Mouse (Mus musculus): Measurements from ENCODE around the gene Zfp768. TPM values are rescaled to one million over a fixed set of nuclear protein-coding genes. Genes with fewer than 3 reads are reported as not detected.

The Zfp768 gene
- polyA plus RNA-seq, 1 experiment from 2014 or later, result 25.1 TPM

Other genes with a start within 250 kb of the Zfp768 start
- gene Qprt, start 223.4 kb downstream of the Zfp768 start, polyA plus RNA-seq (2015; fragmentation: Nextera tagmentation; extraction: Ambion mirVana), result 16.7 and 19.0 TPM in 2 replicates
- gene Spn, start 207.8 kb downstream of the Zfp768 start, polyA plus RNA-seq (2015; fragmentation: Nextera tagmentation; extraction: Ambion mirVana), result 0.32 and 0.37 TPM in 2 replicates
- 59.3 and 66.6 TPM in 2 replicates for gene Cd2bp2, start 149.5 kb downstream of the Zfp768 start, polyA plus RNA-seq (2015; fragmentation: Nextera tagmentation; extraction: Ambion mirVana)
- gene Tbc1d10b, start 137.1 kb downstream of the Zfp768 start, polyA plus RNA-seq (2015; fragmentation: Nextera tagmentation; extraction: Ambion mirVana), result 23.4 and 26.7 TPM in 2 replicates
- gene Mylpf, start 136.7 kb downstream of the Zfp768 start, polyA plus RNA-seq (2015; fragmentation: Nextera tagmentation; extraction: Ambion mirVana), result 51.1 and 90.2 TPM in 2 replicates
- 41.7 and 46.1 TPM in 2 replicates for gene Zfp553, start 112.5 kb downstream of the Zfp768 start, polyA plus RNA-seq (2015; fragmentation: Nextera tagmentation; extraction: Ambion mirVana)
- 21.3 and 21.7 TPM in 2 replicates for gene Sept1, start 112.5 kb downstream of the Zfp768 start, polyA plus RNA-seq (2015; fragmentation: Nextera tagmentation; extraction: Ambion mirVana)
- 59.3 and 62.3 TPM in 2 replicates for gene Zfp771, start 101.3 kb downstream of the Zfp768 start, polyA plus RNA-seq (2015; fragmentation: Nextera tagmentation; extraction: Ambion mirVana)
- 224 and 226 TPM in 2 replicates for gene Dctpp1, start 84.9 kb downstream of the Zfp768 start, polyA plus RNA-seq (2015; fragmentation: Nextera tagmentation; extraction: Ambion mirVana)
- 112 and 113 TPM in 2 replicates for gene Sephs2, start 71.5 kb downstream of the Zfp768 start, polyA plus RNA-seq (2015; fragmentation: Nextera tagmentation; extraction: Ambion mirVana)
- 0.82 and 1.2 TPM in 2 replicates for gene Itgal, start 49.3 kb downstream of the Zfp768 start, polyA plus RNA-seq (2015; fragmentation: Nextera tagmentation; extraction: Ambion mirVana)
- 8.3 and 10.7 TPM in 2 replicates for gene Zfp747, start 30.5 kb upstream of the Zfp768 start, polyA plus RNA-seq (2015; fragmentation: Nextera tagmentation; extraction: Ambion mirVana)
- gene 9130019O22Rik, start 41.6 kb upstream of the Zfp768 start, polyA plus RNA-seq (2015; fragmentation: Nextera tagmentation; extraction: Ambion mirVana), result 5.7 and 6.3 TPM in 2 replicates
- 7.1 and 8.0 TPM in 2 replicates for gene E430018J23Rik, start 48.0 kb upstream of the Zfp768 start, polyA plus RNA-seq (2015; fragmentation: Nextera tagmentation; extraction: Ambion mirVana)
- gene Zfp764, start 61.2 kb upstream of the Zfp768 start, polyA plus RNA-seq (2015; fragmentation: Nextera tagmentation; extraction: Ambion mirVana), result 7.6 and 8.0 TPM in 2 replicates
- 24.5 and 27.1 TPM in 2 replicates for gene Zfp688, start 76.5 kb upstream of the Zfp768 start, polyA plus RNA-seq (2015; fragmentation: Nextera tagmentation; extraction: Ambion mirVana)
- gene Zfp689, start 103.6 kb upstream of the Zfp768 start, polyA plus RNA-seq (2015; fragmentation: Nextera tagmentation; extraction: Ambion mirVana), result 8.1 and 8.9 TPM in 2 replicates
- gene Prr14, start 114.0 kb upstream of the Zfp768 start, polyA plus RNA-seq (2015; fragmentation: Nextera tagmentation; extraction: Ambion mirVana), result 36.0 and 47.4 TPM in 2 replicates
- gene Fbrs, start 133.6 kb upstream of the Zfp768 start, polyA plus RNA-seq (2015; fragmentation: Nextera tagmentation; extraction: Ambion mirVana), result 10.2 and 11.9 TPM in 2 replicates
- gene Srcap, start 166.4 kb upstream of the Zfp768 start, polyA plus RNA-seq (2015; fragmentation: Nextera tagmentation; extraction: Ambion mirVana), result 54.6 and 57.9 TPM in 2 replicates
- gene Gm42715, start 174.0 kb upstream of the Zfp768 start, polyA plus RNA-seq (2015; fragmentation: Nextera tagmentation; extraction: Ambion mirVana), result 18.7 and 19.4 TPM in 2 replicates
- 8.7 and 10.4 TPM in 2 replicates for gene Tmem265, start 215.8 kb upstream of the Zfp768 start, polyA plus RNA-seq (2015; fragmentation: Nextera tagmentation; extraction: Ambion mirVana)
- gene Phkg2, start 227.8 kb upstream of the Zfp768 start, polyA plus RNA-seq (2015; fragmentation: Nextera tagmentation; extraction: Ambion mirVana), result 34.6 and 42.5 TPM in 2 replicates
- gene Ccdc189, start 243.0 kb upstream of the Zfp768 start, polyA plus RNA-seq (2015; fragmentation: Nextera tagmentation; extraction: Ambion mirVana), result 14.1 and 16.4 TPM in 2 replicates
- gene Rnf40, start 243.2 kb upstream of the Zfp768 start, polyA plus RNA-seq (2015; fragmentation: Nextera tagmentation; extraction: Ambion mirVana), result 47.2 and 48.3 TPM in 2 replicates